Mouse (Mus musculus): ENCODE measurements around the gene Cers4.

GRCm38 (mm10) chr8:4497610-4498009 lies 4.8 kb downstream of the Cers4 start:
- TF ChIP-seq CTCF (IDR thresholded peaks at IDR 0.05), result no peak
- no peak for TF ChIP-seq EP300 (IDR thresholded peaks at IDR 0.05; ENCODE audit: insufficient read depth, low read depth, low read length)
